Mouse (Mus musculus): ENCODE results near the gene Asb6. TPM values are rescaled to one million over a fixed set of nuclear protein-coding genes. Genes with fewer than 3 reads are reported as not detected.

The Asb6 gene
- total and polyA plus RNA-seq, 2 experiments = 4.6 to 17.4 TPM

GRCm38 (mm10) chr2:30829315-30829714 lies 818 bp downstream of the Asb6 start:
- TF ChIP-seq POLR2A (IDR thresholded peaks at IDR 0.05; ENCODE audit: extremely low read depth, insufficient read depth, low read length) (no peak), CTCF (IDR thresholded peaks at IDR 0.05; ENCODE audit: low read depth, low read length) (peak; percentile 71)
- Histone ChIP-seq H3K36me3 (ENCODE audit: control insufficient read depth, insufficient read depth, low read length) (no peaks in the 10 kb centered on the region), H3K27ac (replicated peaks; ENCODE audit: insufficient read depth, low read depth, low read length) (no peak overlapping the region), H3K9ac (ENCODE audit: low read depth, low read length) (no peak overlapping the region), H3K27me3 (ENCODE audit: control insufficient read depth, insufficient read depth, low read length) (no peaks in the 10 kb centered on the region), H3K79me2 (ENCODE audit: control insufficient read depth, insufficient read depth, low read length) (peaks cover 12% of the 10 kb centered on the region; the same call in 1 of the 2 replicates), H3K4me3 (ENCODE audit: insufficient read depth, low read depth, low read length) (no peak overlapping the region), H3K4me1 (ENCODE audit: control insufficient read depth, insufficient read depth, low read length) (peaks cover 9% of the 10 kb centered on the region)
- DNase-seq (ENCODE audit: extremely low read depth, low read depth, low spot score) = peak; percentile 30
- WGBS = 46% methylated on average over 5 of the region's 5 CpGs

- no peaks in the 10 kb centered on the region for H3K27me3 ChIP-seq (ENCODE audit: control insufficient read depth, insufficient read depth, low read length)
- peak overlapping the region; percentile 88 for H3K9ac ChIP-seq (ENCODE audit: low read depth, low read length)
- TF ChIP-seq CTCF (IDR thresholded peaks at IDR 0.05; ENCODE audit: low read depth, low read length) (peak; percentile 92), POLR2A (IDR thresholded peaks at IDR 0.05; ENCODE audit: extremely low read depth, insufficient read depth, low read length) (0 out of 2 replicates have a peak, but pooled peaks have one; percentile 28)
- H3K4me1 ChIP-seq (ENCODE audit: control insufficient read depth, insufficient read depth, low read length) = peaks cover 9% of the 10 kb centered on the region
- H3K79me2 ChIP-seq (ENCODE audit: control insufficient read depth, insufficient read depth, low read length) = peaks cover 12% of the 10 kb centered on the region; the same call in 1 of the 2 replicates
- peak overlapping the region; percentile 95 for H3K4me3 ChIP-seq (ENCODE audit: insufficient read depth, low read depth, low read length)
- no peak overlapping the region; the same call in 1 of the 2 replicates for H3K27ac ChIP-seq (replicated peaks; ENCODE audit: insufficient read depth, low read depth, low read length)
- peak; percentile 69 for DNase-seq (ENCODE audit: extremely low read depth, low read depth, low spot score)
- under 1% methylated on average over 63 of the region's 63 CpGs for WGBS
- no peaks in the 10 kb centered on the region for H3K36me3 ChIP-seq (ENCODE audit: control insufficient read depth, insufficient read depth, low read length)
These were observed 2.2 kb downstream of the Asb6 start for GRCm38 (mm10) chr2:30827749-30828475.

GRCm38 (mm10) chr2:30826825-30827748 lies 3.0 kb downstream of the Asb6 start:
- Histone ChIP-seq H3K27ac (replicated peaks; ENCODE audit: insufficient read depth, low read depth, low read length) (no peak overlapping the region), H3K4me1 (ENCODE audit: control insufficient read depth, insufficient read depth, low read length) (peaks cover 9% of the 10 kb centered on the region), H3K9ac (ENCODE audit: low read depth, low read length) (peak overlapping the region; percentile 88), H3K79me2 (ENCODE audit: control insufficient read depth, insufficient read depth, low read length) (peaks cover 12% of the 10 kb centered on the region; the same call in 1 of the 2 replicates), H3K36me3 (ENCODE audit: control insufficient read depth, insufficient read depth, low read length) (no peaks in the 10 kb centered on the region), H3K4me3 (ENCODE audit: insufficient read depth, low read depth, low read length) (peak overlapping the region; percentile 95), H3K27me3 (ENCODE audit: control insufficient read depth, insufficient read depth, low read length) (no peaks in the 10 kb centered on the region)
- WGBS = 31% methylated on average over 26 of the region's 26 CpGs
- TF ChIP-seq CTCF (IDR thresholded peaks at IDR 0.05; ENCODE audit: low read depth, low read length) (peak; percentile 29; the same call in 1 of the 2 replicates), POLR2A (IDR thresholded peaks at IDR 0.05; ENCODE audit: extremely low read depth, insufficient read depth, low read length) (no peak)
- DNase-seq (ENCODE audit: extremely low read depth, low read depth, low spot score) = peak; percentile 44

GRCm38 (mm10) chr2:30823385-30824153 lies 6.6 kb downstream of the Asb6 start:
- peaks cover 9% of the 10 kb centered on the region for H3K4me1 ChIP-seq (ENCODE audit: control insufficient read depth, insufficient read depth, low read length)
- H3K36me3 ChIP-seq (ENCODE audit: control insufficient read depth, insufficient read depth, low read length) = no peaks in the 10 kb centered on the region
- TF ChIP-seq POLR2A (IDR thresholded peaks at IDR 0.05; ENCODE audit: extremely low read depth, insufficient read depth, low read length) (no peak), CTCF (IDR thresholded peaks at IDR 0.05; ENCODE audit: low read depth, low read length) (no peak)
- H3K27ac ChIP-seq (replicated peaks; ENCODE audit: insufficient read depth, low read depth, low read length) = no peak overlapping the region
- DNase-seq (ENCODE audit: extremely low read depth, low read depth, low spot score) = no peak
- no peaks in the 10 kb centered on the region for H3K27me3 ChIP-seq (ENCODE audit: control insufficient read depth, insufficient read depth, low read length)
- WGBS = 85% methylated on average over 13 of the region's 13 CpGs
- H3K9ac ChIP-seq (ENCODE audit: low read depth, low read length) = no peak overlapping the region
- peaks cover 12% of the 10 kb centered on the region; the same call in 1 of the 2 replicates for H3K79me2 ChIP-seq (ENCODE audit: control insufficient read depth, insufficient read depth, low read length)
- H3K4me3 ChIP-seq (ENCODE audit: insufficient read depth, low read depth, low read length) = no peak overlapping the region

GRCm38 (mm10) chr2:30822460-30822859 lies 7.7 kb downstream of the Asb6 start:
- H3K27me3 ChIP-seq (ENCODE audit: control insufficient read depth, insufficient read depth, low read length) = no peaks in the 10 kb centered on the region
- H3K9ac ChIP-seq (ENCODE audit: low read depth, low read length) = no peak overlapping the region
- WGBS = 95% methylated on average over 8 of the region's 8 CpGs
- DNase-seq (ENCODE audit: extremely low read depth, low read depth, low spot score) = no peak
- 0 out of 2 replicates have a peak, but pooled peaks cover 7% of the 10 kb centered on the region for H3K79me2 ChIP-seq (ENCODE audit: control insufficient read depth, insufficient read depth, low read length)
- H3K4me3 ChIP-seq (ENCODE audit: insufficient read depth, low read depth, low read length) = no peak overlapping the region
- H3K27ac ChIP-seq (replicated peaks; ENCODE audit: insufficient read depth, low read depth, low read length) = no peak overlapping the region
- H3K36me3 ChIP-seq (ENCODE audit: control insufficient read depth, insufficient read depth, low read length) = no peaks in the 10 kb centered on the region
- TF ChIP-seq CTCF (IDR thresholded peaks at IDR 0.05; ENCODE audit: low read depth, low read length) (no peak), POLR2A (IDR thresholded peaks at IDR 0.05; ENCODE audit: extremely low read depth, insufficient read depth, low read length) (no peak)
- peaks cover 8% of the 10 kb centered on the region for H3K4me1 ChIP-seq (ENCODE audit: control insufficient read depth, insufficient read depth, low read length)
